Mouse (Mus musculus): ENCODE measurements around the gene Med16. TPM values are rescaled to one million over a fixed set of nuclear protein-coding genes. Genes with fewer than 3 reads are reported as not detected.
A peak's percentile ranks its signal among the peaks of the same experiment; 100 is the strongest.

The Med16 gene
- total RNA-seq, 1 experiment, result 21.0 TPM

- H3K9me3 ChIP-seq (ENCODE audit: control insufficient read depth, insufficient read depth, low read depth, low read length), result no peaks in the 10 kb centered on the region
- no peaks in the 10 kb centered on the region for H3K36me3 ChIP-seq (ENCODE audit: control insufficient read depth, insufficient read depth, low read length, poor library complexity, severe bottlenecking)
- peak overlapping the region; percentile 81 to 96 for H3K4me3 ChIP-seq (ENCODE audit: insufficient read depth in 1 of 2, low read depth in 1 of 2, low read length in 2 of 2, poor library complexity in 1 of 2, severe bottlenecking in 1 of 2)
- peak overlapping the region; percentile 77 for H3K9ac ChIP-seq (ENCODE audit: insufficient read depth, low read depth, low read length, poor library complexity, severe bottlenecking)
- DNase-seq (ENCODE audit: low read depth, low spot score), result no peak
- H3K4me1 ChIP-seq (ENCODE audit: control insufficient read depth in 2 of 2, insufficient read depth in 2 of 2, low read length in 2 of 2, poor library complexity in 1 of 2), result peaks cover 0 to 9% of the 10 kb centered on the region in 2 experiments; a peak in 2 of 4 replicates
- in situ Hi-C loops (cut with MboI; ENCODE audit: low sequenced_read_pairs in 2 of 2, unreplicated experiment in 2 of 2), result no loop called here
- H3K27ac ChIP-seq (ENCODE audit: insufficient read depth, low read depth, low read length, poor library complexity, severe bottlenecking), result no peak overlapping the region
- TF ChIP-seq ZNF384 (IDR thresholded peaks at IDR 0.05; ENCODE audit: low read depth, low read length) (no peak), CHD2 (IDR thresholded peaks at IDR 0.05; ENCODE audit: low read depth, low read length) (no peak), HCFC1 (IDR thresholded peaks at IDR 0.05; ENCODE audit: borderline replicate concordance, insufficient read depth, low read length) (no peak), MAFK (IDR thresholded peaks at IDR 0.05; ENCODE audit: insufficient read depth, low read depth, low read length) (no peak), ZC3H11A (IDR thresholded peaks at IDR 0.05; ENCODE audit: borderline replicate concordance, low read depth, low read length) (no peak)
These were observed 17.2 kb upstream of the Med16 start for GRCm38 (mm10) chr10:79925785-79926490.

GRCm38 (mm10) chr10:79924998-79925784 lies 16.5 kb upstream of the Med16 start:
- no peak overlapping the region for H3K27ac ChIP-seq (ENCODE audit: insufficient read depth, low read depth, low read length, poor library complexity, severe bottlenecking)

GRCm38 (mm10) chr10:79921572-79921971 lies 12.8 kb upstream of the Med16 start:
- no peaks in the 10 kb centered on the region for H3K36me3 ChIP-seq (ENCODE audit: control insufficient read depth, insufficient read depth, low read length, poor library complexity, severe bottlenecking)
- H3K9ac ChIP-seq (ENCODE audit: insufficient read depth, low read depth, low read length, poor library complexity, severe bottlenecking), result peak overlapping the region; percentile 45
- in situ Hi-C loops (cut with MboI; ENCODE audit: low sequenced_read_pairs in 2 of 2, unreplicated experiment in 2 of 2), result no loop called here
- TF ChIP-seq MAFK (IDR thresholded peaks at IDR 0.05; ENCODE audit: insufficient read depth, low read depth, low read length), result no peak
- no peak for TF ChIP-seq ZC3H11A (IDR thresholded peaks at IDR 0.05; ENCODE audit: borderline replicate concordance, low read depth, low read length)
- no peak for TF ChIP-seq HCFC1 (IDR thresholded peaks at IDR 0.05; ENCODE audit: borderline replicate concordance, insufficient read depth, low read length)
- TF ChIP-seq ZNF384 (IDR thresholded peaks at IDR 0.05; ENCODE audit: low read depth, low read length), result no peak
- TF ChIP-seq CHD2 (IDR thresholded peaks at IDR 0.05; ENCODE audit: low read depth, low read length), result no peak
- peak overlapping the region; percentile 25 to 56; a peak in 3 of 4 replicates for H3K4me3 ChIP-seq (ENCODE audit: insufficient read depth in 1 of 2, low read depth in 1 of 2, low read length in 2 of 2, poor library complexity in 1 of 2, severe bottlenecking in 1 of 2)
- no peak overlapping the region for H3K27ac ChIP-seq (ENCODE audit: insufficient read depth, low read depth, low read length, poor library complexity, severe bottlenecking)
- H3K9me3 ChIP-seq (ENCODE audit: control insufficient read depth, insufficient read depth, low read depth, low read length), result no peaks in the 10 kb centered on the region
- no peak for DNase-seq (ENCODE audit: low read depth, low spot score)
- peaks cover 3 to 20% of the 10 kb centered on the region in 2 experiments; a peak in 2 of 4 replicates for H3K4me1 ChIP-seq (ENCODE audit: control insufficient read depth in 2 of 2, insufficient read depth in 2 of 2, low read length in 2 of 2, poor library complexity in 1 of 2)

More at GRCm38 (mm10) chr10:79924998-79925784, 16.5 kb upstream of the Med16 start:
- in situ Hi-C loops (cut with MboI; ENCODE audit: low sequenced_read_pairs in 2 of 2, unreplicated experiment in 2 of 2), result no loop called here
- Histone ChIP-seq H3K36me3 (ENCODE audit: control insufficient read depth, insufficient read depth, low read length, poor library complexity, severe bottlenecking) (no peaks in the 10 kb centered on the region), H3K9me3 (ENCODE audit: control insufficient read depth, insufficient read depth, low read depth, low read length) (no peaks in the 10 kb centered on the region), H3K4me3 (ENCODE audit: insufficient read depth in 1 of 2, low read depth in 1 of 2, low read length in 2 of 2, poor library complexity in 1 of 2, severe bottlenecking in 1 of 2) (no peak overlapping the region), H3K4me1 (ENCODE audit: control insufficient read depth in 2 of 2, insufficient read depth in 2 of 2, low read length in 2 of 2, poor library complexity in 1 of 2) (peaks cover 3 to 16% of the 10 kb centered on the region in 2 experiments; a peak in 2 of 4 replicates), H3K9ac (ENCODE audit: insufficient read depth, low read depth, low read length, poor library complexity, severe bottlenecking) (no peak overlapping the region)
- peak; percentile 78 for DNase-seq (ENCODE audit: low read depth, low spot score)
- TF ChIP-seq HCFC1 (IDR thresholded peaks at IDR 0.05; ENCODE audit: borderline replicate concordance, insufficient read depth, low read length) (peak; percentile 69; the same call in 1 of the 2 replicates), ZC3H11A (IDR thresholded peaks at IDR 0.05; ENCODE audit: borderline replicate concordance, low read depth, low read length) (peak; percentile 96), ZNF384 (IDR thresholded peaks at IDR 0.05; ENCODE audit: low read depth, low read length) (no peak), CHD2 (IDR thresholded peaks at IDR 0.05; ENCODE audit: low read depth, low read length) (no peak), MAFK (IDR thresholded peaks at IDR 0.05; ENCODE audit: insufficient read depth, low read depth, low read length) (no peak)

GRCm38 (mm10) chr10:79920958-79921535 lies 12.3 kb upstream of the Med16 start, which contains the start of gene R3hdm4:
R3hdm4 (minus strand) TSS chr10:79921208.
- Histone ChIP-seq H3K36me3 (ENCODE audit: control insufficient read depth, insufficient read depth, low read length, poor library complexity, severe bottlenecking) (no peaks in the 10 kb centered on the region), H3K9ac (ENCODE audit: insufficient read depth, low read depth, low read length, poor library complexity, severe bottlenecking) (peak within 1 kb of the TSS; percentile 45), H3K4me3 (ENCODE audit: insufficient read depth in 1 of 2, low read depth in 1 of 2, low read length in 2 of 2, poor library complexity in 1 of 2, severe bottlenecking in 1 of 2) (peak within 1 kb of the TSS; percentile 25 to 56), H3K4me1 (ENCODE audit: control insufficient read depth in 2 of 2, insufficient read depth in 2 of 2, low read length in 2 of 2, poor library complexity in 1 of 2) (peaks cover 3 to 20% of the 10 kb centered on the region in 2 experiments; a peak in 2 of 4 replicates), H3K27ac (ENCODE audit: insufficient read depth, low read depth, low read length, poor library complexity, severe bottlenecking) (no peak within 1 kb of the TSS), H3K9me3 (ENCODE audit: control insufficient read depth, insufficient read depth, low read depth, low read length) (no peaks in the 10 kb centered on the region)
- DNase-seq (ENCODE audit: low read depth, low spot score), result no peak
- TF ChIP-seq CHD2 (IDR thresholded peaks at IDR 0.05; ENCODE audit: low read depth, low read length) (no peak), ZNF384 (IDR thresholded peaks at IDR 0.05; ENCODE audit: low read depth, low read length) (no peak), MAFK (IDR thresholded peaks at IDR 0.05; ENCODE audit: insufficient read depth, low read depth, low read length) (no peak), ZC3H11A (IDR thresholded peaks at IDR 0.05; ENCODE audit: borderline replicate concordance, low read depth, low read length) (no peak), HCFC1 (IDR thresholded peaks at IDR 0.05; ENCODE audit: borderline replicate concordance, insufficient read depth, low read length) (no peak)
- in situ Hi-C loops (cut with MboI; ENCODE audit: low sequenced_read_pairs in 2 of 2, unreplicated experiment in 2 of 2), result no loop called here
